Mouse (Mus musculus) stomach, adult 2 months (tissue): ENCODE data around the gene Slc5a9. TPM values are rescaled to one million over a fixed set of nuclear protein-coding genes. Genes with fewer than 3 reads are reported as not detected.

ENCODE experiments used
- polyA plus RNA-seq: library from polyadenylated mRNA; depleted of rRNA; stranded (reverse); fragments of >200 nt; gene quantifications from 2 replicates; pipeline ENCODE4 v1.2.3, GENCODE M21; 2012; rRNA removed

Gene Slc5a9
- polyA plus RNA-seq, result 3.8 and 5.8 TPM in 2 replicates

DNA sequence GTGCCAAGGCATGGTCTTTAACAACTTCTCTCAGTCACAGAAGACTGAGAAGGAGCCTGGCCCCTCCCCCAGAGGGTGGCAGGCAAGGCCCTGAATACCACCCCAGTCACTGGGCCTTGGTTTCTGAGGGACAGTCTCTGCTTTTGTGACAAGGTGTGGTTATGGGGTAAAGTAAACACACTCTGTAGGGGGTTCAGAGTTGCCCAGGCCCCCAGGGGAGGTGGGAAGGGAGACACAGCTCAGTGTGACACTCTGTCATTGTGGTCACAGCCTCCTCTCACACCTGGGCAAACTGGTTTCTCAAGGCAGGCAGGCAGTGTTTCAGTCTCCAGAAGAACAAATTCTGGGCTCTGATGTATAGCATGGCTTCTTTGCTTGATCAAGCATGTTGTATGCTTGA is at the start of gene Slc5a9:
Gene Slc5a9, minus strand, starts transcription at position 144 of the 400 bp plus-strand sequence.

DNA sequence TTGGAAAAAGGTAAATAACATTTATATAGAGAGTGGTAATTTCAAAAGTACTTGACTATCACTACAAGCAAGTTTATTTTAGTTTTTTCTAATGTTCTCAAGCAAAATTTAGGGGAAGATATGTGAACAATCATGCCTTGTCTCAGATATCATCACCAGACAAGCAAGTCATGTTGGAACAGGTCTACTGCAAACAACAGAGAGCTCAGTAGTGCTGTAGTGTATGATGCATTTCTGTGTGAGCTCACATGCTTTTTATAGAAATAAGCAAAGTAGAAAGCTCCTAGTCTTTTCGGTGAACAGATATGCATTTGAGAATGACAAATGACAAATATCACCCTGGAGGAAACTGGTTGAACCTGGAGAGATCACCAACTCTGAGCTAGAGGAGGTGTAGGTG is 16.4 kb upstream of the Slc5a9 start, which contains the start of gene Skint8:
Gene Skint8, plus strand, starts transcription at position 301 of the 400 bp plus-strand sequence.

Other genes with a start within 250 kb of the Slc5a9 start
- gene Spata6, start 182.9 kb downstream of the Slc5a9 start, polyA plus RNA-seq, result 26.3 and 37.9 TPM in 2 replicates
- 0.03 TPM in 1 of 2 replicates, not detected in the other for gene Skint8, start 16.5 kb upstream of the Slc5a9 start, polyA plus RNA-seq
- gene Skint7, start 70.0 kb upstream of the Slc5a9 start, polyA plus RNA-seq, result not detected in 2 replicates
- gene Skint1, start 103.4 kb upstream of the Slc5a9 start, polyA plus RNA-seq, result not detected in 2 replicates
- not detected in 2 replicates for gene Skint4, start 169.1 kb upstream of the Slc5a9 start, polyA plus RNA-seq